Mouse (Mus musculus): ENCODE data around the gene Atp6v1b1. TPM values are rescaled to one million over a fixed set of nuclear protein-coding genes. Genes with fewer than 3 reads are reported as not detected.
A peak's percentile ranks its signal among the peaks of the same experiment; 100 is the strongest.
"Not testable (repeated sequence)": the region's sequence is repeated elsewhere in the genome, so short reads cannot be mapped to it uniquely, and the experiment has no call there.

Gene Atp6v1b1
- total RNA-seq, 1 experiment from 2014 or later: not detected

DNA sequence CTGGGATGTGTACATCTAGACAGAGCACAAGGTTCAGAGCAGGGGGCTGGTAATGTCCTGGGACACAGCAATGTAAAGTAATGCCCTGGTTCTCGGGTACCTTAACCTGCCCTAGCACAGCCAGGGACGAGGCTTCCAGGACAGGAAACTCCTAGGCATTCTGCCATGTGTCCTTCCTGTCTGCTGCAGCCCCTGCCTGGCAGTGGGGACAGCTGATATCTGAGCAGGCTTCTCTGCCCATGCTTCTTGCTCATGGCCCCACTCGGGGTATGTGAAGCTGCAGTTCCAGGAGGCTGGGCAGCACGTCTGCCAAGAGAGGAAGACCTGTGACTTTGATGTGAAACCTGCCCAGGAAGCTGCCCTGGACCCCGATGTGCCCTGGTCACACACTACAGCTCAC lies 25.7 kb downstream of the Atp6v1b1 start:
- no peak for ATAC-seq (replicated peaks; ENCODE audit: low read depth, poor library complexity, severe bottlenecking)

DNA sequence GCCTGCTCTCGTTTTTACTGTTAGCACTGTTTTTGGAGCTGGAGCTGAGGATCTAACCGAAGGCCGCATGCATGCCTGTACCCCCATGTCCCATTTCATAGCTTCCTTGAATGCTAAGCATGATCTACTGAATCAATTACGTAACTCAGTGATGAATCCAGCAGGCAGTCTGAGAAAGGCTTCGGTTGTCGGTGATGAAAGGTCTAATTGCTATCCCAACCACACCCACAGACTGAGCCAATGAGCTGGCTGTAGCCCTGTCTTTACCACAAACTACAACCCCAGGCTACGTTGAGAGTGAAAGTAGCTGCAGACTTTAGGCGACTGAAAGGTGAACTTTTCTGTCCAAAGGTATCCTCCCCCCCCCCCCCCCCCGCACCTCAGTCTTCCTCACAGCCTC lies 31.3 kb downstream of the Atp6v1b1 start:
- ATAC-seq (replicated peaks; ENCODE audit: low read depth, poor library complexity, severe bottlenecking): no peak

DNA sequence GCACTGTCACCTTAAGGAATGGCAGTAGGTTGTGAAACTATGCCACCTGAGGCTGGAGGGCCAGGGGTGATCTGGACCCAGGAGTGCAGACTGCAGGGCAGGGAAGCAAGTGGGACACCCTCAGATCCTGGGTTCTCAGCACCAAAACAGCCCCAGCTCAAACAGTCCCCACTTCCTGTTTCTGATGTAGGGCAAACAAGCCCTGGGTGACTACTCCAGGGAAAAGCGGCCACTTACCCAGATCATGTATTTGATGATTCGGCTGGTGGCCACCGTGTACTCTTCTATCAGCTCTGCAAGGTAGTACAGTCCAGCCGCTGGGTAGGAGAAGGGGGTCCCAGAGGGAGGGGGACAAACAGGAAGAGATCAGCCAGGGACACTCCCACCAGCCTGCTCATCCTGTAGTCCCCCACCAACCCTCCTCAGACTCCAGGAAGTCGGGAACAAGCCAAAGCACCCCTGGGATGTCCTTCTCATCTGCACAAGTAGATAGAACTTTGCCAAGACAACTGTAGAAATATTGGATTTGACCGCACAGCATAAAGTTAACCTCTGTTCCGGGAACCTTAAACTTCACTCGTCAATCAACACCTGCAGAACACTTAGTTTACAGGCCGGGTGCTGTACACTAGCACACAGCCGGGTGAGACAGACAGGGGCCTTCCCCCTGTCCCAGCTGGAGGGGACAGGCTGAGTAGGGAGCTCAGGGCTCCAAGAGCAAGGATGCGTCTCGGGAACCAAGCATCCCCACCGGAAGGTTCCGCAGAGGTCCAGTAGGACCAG lies 32.2 kb downstream of the Atp6v1b1 start:
- ATAC-seq (replicated peaks; ENCODE audit: low read depth, poor library complexity, severe bottlenecking): peak; percentile 19

DNA sequence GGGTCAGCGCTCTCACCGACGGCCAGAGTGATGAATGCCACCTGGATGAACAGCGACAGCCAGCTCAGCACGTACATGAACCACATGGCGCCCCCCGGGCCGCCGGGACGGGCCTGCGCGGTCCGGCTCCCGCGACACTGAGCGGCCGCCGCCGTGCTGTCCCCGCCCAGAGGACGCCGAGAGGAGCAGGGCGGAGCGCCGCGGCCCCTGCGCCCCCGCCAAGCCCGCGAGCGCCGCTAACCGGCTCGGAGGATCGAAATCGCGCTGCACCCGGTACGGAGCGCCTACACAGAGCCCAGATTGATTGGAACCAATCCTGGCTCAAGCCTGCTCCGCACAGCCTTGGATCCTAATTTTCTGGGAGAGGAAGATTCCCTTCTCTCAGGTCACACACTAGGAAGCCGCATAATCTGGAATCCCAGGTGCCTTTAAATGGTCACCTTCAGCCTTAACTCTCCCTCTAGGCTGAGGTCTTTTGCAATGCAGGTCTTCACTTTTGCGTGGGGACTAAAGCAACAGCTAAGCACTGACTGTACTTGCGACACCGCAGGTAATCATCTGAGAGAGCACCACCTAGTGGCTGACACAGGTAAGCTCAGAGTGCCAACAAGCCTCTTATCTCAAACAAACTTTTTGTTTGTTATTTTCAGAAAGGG lies 33.0 kb downstream of the Atp6v1b1 start, which contains the start of gene Tex261:
Gene Tex261 (minus strand): TSS at position 176 of the 656 bp plus-strand sequence.
- ATAC-seq (replicated peaks; ENCODE audit: low read depth, poor library complexity, severe bottlenecking): peak; percentile 79

DNA sequence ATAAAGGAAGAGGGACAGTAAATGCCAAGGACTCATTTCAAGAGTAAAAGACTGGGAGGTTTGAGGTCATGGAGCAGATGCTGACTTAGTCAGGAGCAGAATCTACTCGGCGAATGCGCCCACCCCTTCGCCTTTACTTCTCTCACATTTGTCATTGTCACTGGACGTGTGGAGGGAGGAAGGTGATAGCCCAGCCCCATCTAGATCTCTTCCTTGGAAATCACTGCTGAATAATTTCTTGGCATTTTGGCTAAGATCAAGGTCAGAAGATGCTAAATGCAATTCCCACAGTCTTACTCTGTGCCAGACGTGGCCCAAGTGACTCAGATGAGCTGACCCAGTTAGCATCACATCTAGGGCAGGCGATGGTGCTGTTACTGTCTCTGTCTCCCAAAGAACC lies 35.5 kb downstream of the Atp6v1b1 start:
- ATAC-seq (replicated peaks; ENCODE audit: low read depth, poor library complexity, severe bottlenecking): no peak

DNA sequence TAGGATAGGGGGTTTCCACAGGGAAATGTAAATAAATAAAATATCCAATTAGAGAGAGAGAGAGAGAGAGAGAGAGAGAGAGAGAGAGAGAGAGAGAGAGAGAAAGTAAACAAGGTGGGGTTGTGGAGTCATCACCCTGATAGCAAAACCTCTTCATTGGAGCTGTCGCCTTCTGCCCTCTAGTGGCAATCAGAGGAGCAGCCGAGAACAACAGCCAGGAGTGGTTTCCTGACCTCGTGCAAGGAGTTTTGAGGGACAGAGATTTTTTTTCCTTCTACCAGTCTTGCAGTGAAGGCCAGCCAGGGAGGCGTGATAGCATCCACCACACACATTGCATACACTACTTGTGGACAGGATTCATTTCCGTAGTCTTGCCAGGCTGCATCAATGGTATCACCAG lies 36.2 kb downstream of the Atp6v1b1 start:
- ATAC-seq (replicated peaks; ENCODE audit: low read depth, poor library complexity, severe bottlenecking): peak; percentile 51

DNA sequence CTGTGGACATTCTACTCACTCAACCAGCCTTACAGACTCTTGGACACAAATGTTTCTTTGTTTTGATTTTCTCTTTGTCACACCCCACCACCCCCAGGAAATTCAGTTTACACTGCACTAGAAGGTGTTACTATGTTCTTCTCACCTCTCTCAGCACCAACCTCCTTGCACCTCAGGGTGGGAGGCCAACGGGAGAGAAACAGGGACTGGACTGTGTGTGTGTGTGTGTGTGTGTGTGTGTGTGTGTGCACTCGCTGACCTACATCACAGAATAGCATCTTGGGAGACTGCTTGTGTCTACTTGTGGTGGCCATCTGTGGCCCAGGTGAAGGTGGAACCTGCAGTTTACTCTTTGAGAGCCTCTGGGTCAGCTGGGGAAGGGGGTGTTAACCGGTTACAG lies 43.6 kb downstream of the Atp6v1b1 start:
- ATAC-seq (replicated peaks; ENCODE audit: low read depth, poor library complexity, severe bottlenecking): no peak

DNA sequence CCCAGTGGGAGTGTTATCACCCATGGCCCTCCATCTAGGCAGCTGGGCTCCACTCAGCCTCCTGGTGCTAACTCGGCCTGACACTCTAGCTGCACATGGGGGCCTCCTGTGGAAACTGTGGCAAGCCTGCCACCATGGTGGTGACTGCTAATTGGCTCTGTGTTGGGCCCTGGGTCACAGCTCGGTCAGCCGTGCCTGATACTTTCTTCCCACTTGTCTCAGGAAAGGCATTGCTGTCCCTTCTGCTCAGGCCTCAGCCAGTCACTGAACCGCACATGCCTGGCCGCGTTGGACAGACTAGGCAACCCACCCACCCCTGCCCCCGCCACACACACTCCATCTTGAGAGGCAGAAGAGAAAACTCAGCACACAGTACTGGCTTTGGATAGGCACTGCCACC lies 45.8 kb downstream of the Atp6v1b1 start:
- ATAC-seq (replicated peaks; ENCODE audit: low read depth, poor library complexity, severe bottlenecking): no peak

DNA sequence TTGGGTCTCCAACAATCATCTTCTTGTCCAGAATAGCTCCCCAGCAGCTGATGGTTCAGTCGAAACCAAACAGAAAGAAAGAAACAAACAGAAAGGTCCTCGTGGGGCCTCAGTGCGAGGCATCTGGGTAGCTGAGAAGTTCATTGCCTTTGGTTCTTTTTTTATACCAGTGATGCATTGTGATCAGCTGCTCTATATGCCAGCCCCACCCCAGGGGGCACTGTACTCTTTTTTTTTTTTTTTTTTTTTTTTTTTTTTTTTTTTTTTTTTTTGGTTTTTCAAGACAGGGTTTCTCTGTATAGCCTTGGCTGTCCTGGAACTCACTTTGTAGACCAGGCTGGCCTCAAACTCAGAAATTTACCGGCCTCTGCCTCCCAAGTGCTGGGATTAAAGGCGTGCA lies 47.7 kb downstream of the Atp6v1b1 start:
- not testable (repeated sequence) for ATAC-seq (replicated peaks; ENCODE audit: low read depth, poor library complexity, severe bottlenecking)

DNA sequence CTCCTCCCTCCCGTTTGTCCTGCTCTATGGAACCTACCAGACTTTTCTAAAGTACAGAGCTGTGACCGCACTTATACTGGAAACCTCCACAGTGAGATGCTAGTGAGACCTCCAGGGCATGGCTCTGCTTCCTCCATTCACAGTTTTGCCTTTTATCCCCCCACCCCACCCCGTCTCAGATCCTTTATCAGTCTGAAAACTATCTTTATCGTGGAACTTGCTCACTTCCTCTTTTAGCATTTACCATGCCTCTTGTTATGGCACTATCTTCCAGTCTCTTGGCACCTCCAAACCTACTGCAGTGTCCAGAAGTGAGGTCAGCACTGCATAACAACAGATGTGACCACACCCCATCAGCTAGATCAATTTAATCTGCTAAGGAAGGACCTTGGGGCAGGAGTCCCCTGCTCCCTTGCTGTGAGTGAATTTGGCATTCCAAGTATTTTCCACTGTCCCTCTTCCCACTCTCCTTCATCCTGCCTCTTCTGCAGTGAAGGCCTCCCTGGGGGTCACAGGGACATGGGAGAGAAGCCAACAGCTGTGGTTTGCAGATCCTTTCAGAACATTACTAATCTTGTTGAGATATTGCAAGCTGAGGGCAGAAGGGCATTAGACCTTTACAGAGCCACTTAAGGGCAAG lies 48.6 kb downstream of the Atp6v1b1 start:
- ATAC-seq (replicated peaks; ENCODE audit: low read depth, poor library complexity, severe bottlenecking): peak; percentile 17

DNA sequence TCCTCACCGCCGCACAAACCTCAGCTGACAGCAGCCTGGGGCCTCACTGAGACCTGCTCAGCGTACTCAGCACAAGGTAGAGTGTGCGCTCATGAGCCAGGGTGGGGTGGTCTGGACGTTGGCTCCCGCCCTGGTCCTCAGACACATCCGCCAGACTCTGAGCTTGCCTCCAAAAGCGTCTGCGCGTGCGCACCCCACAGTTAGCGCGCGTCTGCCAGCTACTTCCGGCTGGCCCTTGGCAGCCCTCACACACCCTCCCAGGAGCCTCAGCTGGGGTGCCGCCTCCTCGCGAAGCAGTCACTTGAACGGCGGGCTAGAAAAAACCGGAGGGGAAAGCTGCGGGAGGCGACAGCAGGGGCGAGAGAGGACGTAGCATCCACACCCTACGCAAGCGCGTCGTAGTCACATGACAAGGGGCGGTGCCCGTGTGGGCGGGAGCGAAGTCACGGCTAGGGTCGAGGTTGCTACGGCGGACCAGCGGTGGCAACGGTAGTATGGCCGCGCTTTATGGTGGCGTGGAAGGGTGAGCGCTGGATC lies 52.0 kb downstream of the Atp6v1b1 start, which contains the start of gene Nagk:
Gene Nagk (plus strand): TSS at position 223 of the 537 bp plus-strand sequence.
- ATAC-seq (replicated peaks; ENCODE audit: low read depth, poor library complexity, severe bottlenecking): peak; percentile 85

DNA sequence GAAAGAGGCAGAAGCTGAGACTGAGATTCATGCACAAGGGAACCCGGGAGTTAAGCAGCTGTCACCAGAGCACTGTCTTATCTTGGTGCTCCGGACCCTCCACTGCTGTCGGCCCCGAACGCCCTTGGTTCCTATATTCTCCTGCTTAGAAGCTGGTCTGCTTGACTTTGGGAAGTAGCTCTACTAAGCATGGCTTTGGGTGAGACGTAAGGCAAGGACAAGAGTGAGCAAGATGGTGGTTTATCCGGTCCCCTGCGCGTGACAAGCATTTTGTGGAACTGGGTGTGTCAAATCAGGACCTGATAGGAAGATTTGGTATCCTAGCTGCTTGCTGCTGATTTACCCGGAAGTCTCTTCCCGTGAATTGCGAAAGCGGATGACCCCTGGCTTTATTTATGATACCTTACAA lies 52.7 kb downstream of the Atp6v1b1 start:
- peak; percentile 7; the same call in 1 of the 2 replicates for ATAC-seq (replicated peaks; ENCODE audit: low read depth, poor library complexity, severe bottlenecking)

DNA sequence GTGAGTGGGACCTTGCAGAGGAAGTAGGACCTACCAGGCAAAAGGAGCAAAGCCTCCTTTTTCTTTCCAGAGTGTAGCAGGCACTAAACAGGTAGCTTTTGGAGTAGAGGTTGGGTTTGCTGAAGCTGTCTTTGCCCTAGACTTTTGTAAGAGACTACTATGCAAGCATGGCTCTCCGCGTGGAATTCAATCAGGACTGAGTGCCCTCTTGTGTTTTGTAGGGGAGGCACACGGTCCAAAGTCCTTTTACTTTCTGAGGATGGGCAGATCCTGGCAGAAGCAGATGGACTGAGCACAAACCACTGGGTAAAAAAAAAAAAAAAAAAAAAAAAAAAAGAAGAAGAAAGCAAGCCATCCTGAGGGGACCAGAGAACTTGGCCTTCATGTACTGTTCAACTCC lies 53.9 kb downstream of the Atp6v1b1 start:
- no peak for ATAC-seq (replicated peaks; ENCODE audit: low read depth, poor library complexity, severe bottlenecking)

DNA sequence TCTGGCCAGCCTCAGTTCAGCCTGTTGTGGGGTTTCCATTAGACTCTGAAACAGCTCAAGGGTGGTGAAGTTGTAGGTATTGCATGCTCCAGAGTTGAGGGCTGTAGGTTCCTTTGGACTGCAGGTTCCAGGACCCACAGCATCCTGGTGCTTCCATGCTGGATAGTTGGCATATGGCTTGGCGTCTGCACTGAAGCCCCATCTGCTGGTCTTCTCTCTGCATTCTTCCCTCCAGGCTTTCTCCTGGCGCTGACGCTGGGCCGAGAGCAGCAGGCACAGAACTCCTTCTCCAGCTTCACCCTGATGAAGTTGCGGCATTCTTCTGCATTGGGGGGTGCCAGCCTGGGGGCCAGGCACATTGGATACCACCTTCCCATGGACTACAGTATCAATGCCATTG lies 59.2 kb downstream of the Atp6v1b1 start:
- ATAC-seq (replicated peaks; ENCODE audit: low read depth, poor library complexity, severe bottlenecking): no peak

DNA sequence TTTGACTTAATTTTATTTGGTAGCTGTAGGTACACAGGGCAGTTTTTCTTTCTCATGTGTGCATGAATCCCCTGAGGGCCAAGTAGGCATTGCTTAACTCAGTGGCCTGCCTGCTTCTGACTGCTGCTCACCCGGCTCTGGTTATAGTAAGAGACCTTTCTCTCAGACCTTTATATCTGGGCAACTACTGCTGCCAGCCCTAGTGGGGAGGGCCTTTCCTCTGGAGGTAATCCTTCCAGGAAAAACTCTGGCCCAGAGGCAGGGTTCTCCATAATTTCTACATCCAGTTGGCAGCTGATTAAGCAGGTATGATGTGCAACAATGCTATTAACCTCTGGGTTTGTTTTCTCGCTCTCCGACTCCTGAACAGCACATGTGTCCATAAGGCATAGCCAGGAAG lies 60.1 kb downstream of the Atp6v1b1 start:
- ATAC-seq (replicated peaks; ENCODE audit: low read depth, poor library complexity, severe bottlenecking): no peak

Other genes starting within 250 kb of the Atp6v1b1 start
- gene Dguok, start 236.0 kb upstream of the Atp6v1b1 start, total RNA-seq (2017): 34.3 and 38.0 TPM in 2 replicates
- not detected in 2 replicates for gene Actg2, start 206.7 kb upstream of the Atp6v1b1 start, total RNA-seq (2017)
- 6.4 and 9.3 TPM in 2 replicates for gene Stambp, start 170.3 kb upstream of the Atp6v1b1 start, total RNA-seq (2017)
- not detected in 2 replicates for gene Clec4f, start 86.8 kb upstream of the Atp6v1b1 start, total RNA-seq (2017)
- not detected in 2 replicates for gene Cd207, start 65.1 kb upstream of the Atp6v1b1 start, total RNA-seq (2017)
- gene Vax2, start 31.7 kb upstream of the Atp6v1b1 start, total RNA-seq (2017): not detected in 2 replicates
- not detected in 2 replicates for gene Ankrd53, start 19.7 kb downstream of the Atp6v1b1 start, total RNA-seq (2017)
- gene Tex261, start 32.8 kb downstream of the Atp6v1b1 start, total RNA-seq (2017): 30.9 and 37.2 TPM in 2 replicates
- gene Nagk, start 52.0 kb downstream of the Atp6v1b1 start, total RNA-seq (2017): 9.1 and 9.8 TPM in 2 replicates
- gene Paip2b, start 88.8 kb downstream of the Atp6v1b1 start, total RNA-seq (2017): 13.2 and 23.2 TPM in 2 replicates
- gene Zfp638, start 124.1 kb downstream of the Atp6v1b1 start, total RNA-seq (2017): 139 and 144 TPM in 2 replicates